Mouse (Mus musculus) spleen, postnatal 36 days (tissue): ENCODE measurements around the gene Sprr2a1.
"Not testable (repeated sequence)": the region's sequence is repeated elsewhere in the genome, so short reads cannot be mapped to it uniquely, and the experiment has no call there.

Experiments used
- DNase-seq, 2 experiments: peaks; one replicate each; pipeline ENCODE4 v3.0.0; 2022; ENCODE audit warnings: low spot score in 2 of 2, mixed read lengths in 1 of 2

Sprr2a1 gene

DNA sequence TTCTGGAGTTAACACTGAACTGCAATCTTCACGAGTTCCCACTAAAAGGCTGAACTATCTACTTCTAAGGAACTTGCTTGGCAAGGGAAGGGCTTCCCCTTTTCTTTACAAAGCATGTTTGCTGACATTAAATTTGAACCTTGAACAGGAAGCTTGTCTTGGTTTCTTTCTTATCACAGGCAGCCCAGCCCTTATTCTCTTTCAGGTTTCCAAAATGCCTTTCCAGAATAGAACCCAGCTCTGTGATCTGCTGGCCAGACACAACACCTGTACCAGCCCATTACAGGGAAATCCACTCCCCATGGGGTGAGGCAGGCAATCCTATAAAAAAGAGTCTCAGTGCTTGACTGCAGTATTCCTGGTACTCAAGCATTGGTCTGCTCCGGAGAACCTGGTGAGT lies at the start of gene Sprr2a1, which contains the start of gene Sprr2a2:
Sprr2a1 (plus strand) TSS at position 231 of the 400 bp plus-strand sequence.
Sprr2a2 (plus strand) TSS at position 352 of the 400 bp plus-strand sequence.
- DNase-seq, result not testable (repeated sequence)

DNA sequence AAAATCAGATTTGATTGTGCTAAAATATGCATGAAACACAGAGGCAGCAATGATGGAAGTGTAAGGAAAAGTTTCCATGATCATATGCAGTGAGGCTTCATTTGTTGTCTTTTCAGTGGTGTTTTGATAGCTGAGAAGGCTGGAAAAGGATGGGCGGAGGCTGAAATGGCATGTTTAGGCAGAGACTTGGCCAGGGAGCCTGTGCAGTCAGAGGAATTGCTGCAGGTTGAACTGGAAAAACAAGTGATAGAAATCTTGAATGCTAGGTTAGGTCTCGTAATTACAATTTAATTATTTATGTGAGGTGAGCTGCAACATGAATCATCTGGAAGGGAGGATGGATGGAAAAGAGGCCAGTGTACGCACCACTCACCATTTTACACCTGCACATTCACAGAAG lies 45.8 kb upstream of the Sprr2a1 start:
- no peak for DNase-seq

DNA sequence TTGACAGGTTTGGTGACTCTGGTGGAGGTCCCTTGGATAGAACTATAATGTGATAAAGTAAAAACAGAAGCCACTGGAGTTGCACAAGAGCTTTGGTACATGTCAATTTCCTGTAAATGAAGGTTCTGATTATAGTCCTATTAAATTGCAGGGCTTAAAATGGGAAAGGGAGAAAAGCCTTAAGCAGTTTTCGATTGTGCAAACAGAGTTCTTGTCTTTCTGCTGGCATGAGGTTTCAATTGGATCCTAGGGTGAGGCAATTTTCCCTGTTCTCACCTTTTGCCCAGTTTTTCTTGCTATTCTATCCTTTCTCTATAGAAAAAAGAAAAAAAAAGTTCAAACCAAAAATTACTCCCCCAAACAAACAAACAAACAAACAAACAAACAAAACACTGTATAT lies 38.7 kb upstream of the Sprr2a1 start:
- DNase-seq, result no peak

DNA sequence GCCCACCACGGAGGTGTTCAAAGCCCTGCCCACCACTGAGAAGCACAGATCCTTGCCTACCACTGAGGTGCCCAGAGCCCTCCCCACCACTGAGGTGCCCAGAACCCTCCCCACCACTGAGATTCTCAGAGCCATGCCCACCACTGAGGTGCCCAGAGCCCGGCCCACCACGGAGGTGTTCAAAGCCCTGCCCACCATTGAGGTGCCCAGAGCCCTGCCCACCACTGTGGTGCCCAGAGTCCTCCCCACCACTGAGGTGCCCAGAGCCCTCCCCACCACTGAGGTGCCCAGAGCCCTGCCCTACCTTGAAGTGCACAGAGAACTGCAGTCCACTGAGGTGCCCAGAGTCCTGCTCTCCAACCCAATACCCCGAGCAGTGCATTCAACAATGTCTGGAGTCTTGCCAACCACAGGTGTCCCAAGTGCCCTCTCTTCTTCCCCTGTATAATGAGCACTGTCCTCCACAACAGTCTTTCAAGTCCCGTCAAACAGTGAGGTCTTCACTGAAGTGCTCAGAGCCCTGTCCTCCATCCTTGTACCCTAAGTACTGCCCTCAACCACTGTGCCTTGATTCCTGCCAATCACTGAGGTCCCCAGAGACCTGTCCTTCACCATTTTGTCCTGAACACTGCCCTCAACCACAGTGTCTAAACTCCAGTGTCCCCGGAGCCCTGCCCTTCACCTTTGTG lies 19.9 kb upstream of the Sprr2a1 start:
- no peak for DNase-seq

DNA sequence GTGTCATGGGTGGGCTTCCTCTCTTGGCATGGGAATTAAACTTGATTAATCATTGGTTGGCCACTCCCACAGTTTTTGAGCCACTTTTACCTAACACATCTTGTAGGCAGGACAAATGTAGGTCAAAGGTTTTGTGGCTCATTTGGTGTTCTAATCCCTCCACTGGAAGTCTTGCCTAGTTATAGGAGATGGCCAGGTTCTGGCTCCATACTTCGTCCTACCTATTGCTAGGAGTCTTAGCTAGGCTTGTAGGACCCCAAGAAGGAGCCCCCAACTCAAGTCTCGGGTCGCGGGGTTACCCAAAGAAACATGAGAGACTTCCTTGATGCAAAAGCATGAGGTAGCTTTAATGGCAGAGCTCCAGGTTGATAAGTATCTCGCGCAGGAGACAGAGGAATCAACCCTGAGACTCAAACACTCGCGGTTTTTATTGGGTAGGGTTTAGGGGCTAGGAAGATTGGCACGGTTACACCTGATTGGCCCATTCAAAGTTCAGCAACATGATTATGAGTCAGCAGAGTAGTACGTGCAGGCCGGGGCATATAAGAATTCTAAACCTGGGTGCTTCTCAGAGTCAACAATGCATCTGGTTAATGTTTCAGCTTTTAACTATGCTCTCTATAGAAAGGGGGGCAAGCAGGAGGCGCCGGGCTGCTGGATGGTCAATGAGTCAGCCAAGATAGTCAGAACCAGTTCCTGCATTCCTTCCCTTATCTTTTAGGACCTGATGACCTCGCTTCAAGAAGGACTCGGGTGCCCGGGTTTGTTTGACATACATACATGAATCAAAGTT lies 4.3 kb upstream of the Sprr2a1 start:
- not testable (repeated sequence) for DNase-seq

DNA sequence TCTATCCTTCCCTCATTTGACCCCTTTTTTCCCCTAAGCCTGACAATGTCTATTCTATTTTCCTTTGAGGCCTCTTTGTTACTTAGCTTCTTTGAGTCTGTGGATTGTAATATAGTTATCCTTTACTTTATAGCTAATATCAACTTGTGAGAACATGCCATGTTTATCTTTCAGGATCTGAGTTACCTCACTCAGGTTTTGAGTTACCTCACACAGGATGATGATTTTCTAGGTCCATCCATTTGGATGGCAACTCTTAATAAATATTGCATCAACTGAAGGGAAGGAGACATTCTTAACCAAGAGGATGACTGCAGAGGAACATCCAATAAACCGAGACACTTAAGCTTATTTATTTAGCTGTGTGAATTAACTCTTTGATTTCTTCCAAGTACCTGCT lies 3.5 kb upstream of the Sprr2a1 start:
- DNase-seq, result not testable (repeated sequence)

DNA sequence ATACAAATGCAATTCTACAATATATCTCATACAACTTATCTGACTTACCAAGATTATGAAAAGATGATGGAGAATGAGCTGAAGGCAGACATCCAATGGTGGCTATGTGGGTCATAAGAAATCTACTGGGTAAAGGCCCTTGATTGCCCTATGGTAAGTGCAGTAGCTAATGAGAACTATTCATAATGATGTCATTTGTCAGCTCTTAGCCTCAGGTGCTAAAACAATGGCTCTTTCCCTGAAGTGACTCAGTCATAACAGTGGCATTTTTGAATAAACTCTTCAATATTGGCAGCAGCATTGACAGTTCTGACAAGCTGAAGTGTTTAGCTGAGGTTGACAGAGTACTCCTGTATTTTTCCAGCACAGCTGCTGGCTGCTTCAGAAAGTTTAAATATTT lies 1.9 kb upstream of the Sprr2a1 start:
- DNase-seq, result not testable (repeated sequence)

DNA sequence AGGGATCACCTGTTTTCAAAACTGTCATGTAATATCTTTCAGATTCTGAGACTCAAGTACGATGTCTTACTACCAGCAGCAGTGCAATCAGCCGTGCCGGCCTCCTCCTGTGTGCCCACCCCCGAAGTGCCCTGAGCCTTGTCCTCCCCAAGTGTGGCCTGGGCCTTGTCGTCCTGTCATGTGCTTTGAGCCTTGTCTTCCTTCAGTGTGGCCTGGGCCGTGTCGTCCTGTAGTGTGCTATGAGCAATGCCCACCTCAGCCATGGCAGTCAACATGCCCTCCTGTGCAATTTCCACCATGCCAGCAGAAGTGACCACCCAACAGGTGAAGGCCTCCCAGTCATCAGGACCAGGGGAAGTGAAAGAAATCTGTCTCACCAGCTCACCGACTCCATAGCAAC lies 3.4 kb downstream of the Sprr2a1 start:
- not testable (repeated sequence) for DNase-seq

DNA sequence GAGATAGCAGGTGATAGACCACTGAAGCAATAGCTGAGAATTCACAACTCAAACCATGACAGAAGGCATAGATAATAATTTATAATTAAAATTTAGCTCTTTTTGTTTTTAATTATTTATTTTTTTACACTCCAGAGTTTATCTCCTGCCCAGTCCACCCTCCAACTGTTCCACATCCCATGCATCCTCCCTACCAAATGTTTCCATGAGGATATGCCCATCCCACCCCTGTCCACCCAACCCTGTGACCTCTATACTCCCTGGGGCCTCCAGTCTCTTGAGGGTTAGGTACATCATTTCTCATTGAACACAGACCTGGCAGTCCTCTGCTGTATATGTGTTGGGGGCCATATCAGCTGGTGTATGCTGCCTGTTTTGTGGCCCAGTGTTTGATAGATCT lies 8.1 kb downstream of the Sprr2a1 start:
- not testable (repeated sequence) for DNase-seq

DNA sequence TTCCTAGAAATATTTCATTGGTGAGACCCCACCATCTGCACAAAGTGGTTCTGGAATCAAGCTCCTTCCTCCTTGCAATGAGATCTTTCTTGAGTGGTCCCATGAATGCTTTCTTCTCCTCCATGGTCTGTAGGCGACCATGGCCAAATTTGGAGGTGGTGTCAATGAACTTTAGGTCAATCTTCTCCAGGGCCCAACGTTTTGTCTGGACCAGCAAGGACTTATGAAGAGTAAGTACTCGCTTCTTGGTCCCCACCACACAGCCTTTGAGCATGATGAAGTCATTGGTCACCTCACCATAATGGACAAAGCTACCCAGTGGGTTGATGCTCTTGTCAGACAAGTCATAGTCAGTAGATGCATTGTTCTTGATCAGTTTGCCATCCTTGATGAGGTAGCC lies 11.8 kb downstream of the Sprr2a1 start:
- DNase-seq, result not testable (repeated sequence)

DNA sequence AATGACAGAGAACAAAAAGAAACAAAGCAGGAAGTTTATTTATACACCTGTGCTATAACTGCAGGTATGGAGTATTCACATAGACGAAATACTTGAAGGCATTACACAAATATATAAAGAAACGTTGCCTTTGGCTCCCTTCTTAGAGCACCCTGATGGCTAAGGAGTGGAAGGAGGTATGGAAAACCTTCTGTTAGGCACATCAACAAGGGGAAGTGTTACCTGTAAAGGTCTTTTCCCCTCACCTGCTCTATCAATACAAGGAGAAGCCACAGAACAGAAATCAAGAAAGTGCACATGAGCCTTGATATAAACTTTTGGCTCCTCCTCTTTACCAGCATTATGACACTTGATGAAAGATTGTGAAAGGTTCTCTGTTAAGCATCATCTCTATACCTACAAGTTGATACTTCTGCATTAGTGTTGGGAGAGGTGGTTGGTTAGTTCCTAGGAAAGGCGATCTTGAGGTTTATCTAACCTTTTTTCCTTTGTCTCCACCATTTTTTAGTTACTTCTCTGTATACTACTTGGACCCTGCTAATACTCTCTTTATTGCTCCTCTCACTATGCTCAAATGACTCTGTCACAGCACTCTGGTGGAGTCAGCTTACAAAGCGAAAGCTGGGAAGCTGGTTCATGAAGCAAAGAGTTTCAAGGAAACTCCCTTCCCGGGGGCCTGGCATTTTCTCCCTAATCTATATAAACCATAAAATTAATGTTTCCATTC lies 21.0 kb downstream of the Sprr2a1 start:
- not testable (repeated sequence) for DNase-seq

DNA sequence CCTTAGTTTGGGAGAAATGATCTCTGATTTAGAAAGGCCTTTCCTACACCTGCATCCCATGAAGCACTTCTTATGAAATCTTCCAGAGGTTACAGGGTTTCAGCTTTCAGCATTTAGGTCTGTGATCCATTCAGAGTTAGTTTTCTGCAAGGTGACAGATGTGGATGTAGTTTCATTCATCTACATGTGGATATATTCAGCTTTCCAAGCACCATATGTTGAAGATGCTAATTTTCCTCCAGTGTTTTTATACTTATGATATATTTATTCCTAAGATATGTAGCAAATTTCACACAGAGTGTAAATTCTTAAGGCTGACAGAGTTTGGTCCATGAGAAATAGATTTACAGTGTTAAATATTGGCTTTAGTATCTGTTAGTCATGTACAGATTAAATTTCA lies 23.1 kb downstream of the Sprr2a1 start:
- DNase-seq, result not testable (repeated sequence)

DNA sequence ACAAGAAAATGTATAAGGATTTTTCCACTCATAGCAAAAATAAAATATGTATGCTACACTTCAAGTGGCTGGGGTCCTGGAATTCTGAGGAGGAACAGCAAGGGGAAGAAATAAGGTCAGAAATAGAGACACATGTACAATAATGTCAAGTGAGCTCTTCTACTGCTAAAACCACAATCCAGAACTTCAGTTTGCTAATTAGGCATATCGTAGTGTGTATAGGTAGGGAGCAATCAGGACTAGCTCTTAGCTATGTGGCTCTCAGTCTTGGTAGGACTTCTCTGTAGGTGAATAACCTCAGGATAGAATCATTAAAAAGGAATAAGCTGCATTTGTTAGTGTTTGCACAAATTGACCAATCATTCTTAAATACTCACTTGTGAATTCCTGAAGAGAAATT lies 23.6 kb downstream of the Sprr2a1 start:
- DNase-seq, result not testable (repeated sequence)

DNA sequence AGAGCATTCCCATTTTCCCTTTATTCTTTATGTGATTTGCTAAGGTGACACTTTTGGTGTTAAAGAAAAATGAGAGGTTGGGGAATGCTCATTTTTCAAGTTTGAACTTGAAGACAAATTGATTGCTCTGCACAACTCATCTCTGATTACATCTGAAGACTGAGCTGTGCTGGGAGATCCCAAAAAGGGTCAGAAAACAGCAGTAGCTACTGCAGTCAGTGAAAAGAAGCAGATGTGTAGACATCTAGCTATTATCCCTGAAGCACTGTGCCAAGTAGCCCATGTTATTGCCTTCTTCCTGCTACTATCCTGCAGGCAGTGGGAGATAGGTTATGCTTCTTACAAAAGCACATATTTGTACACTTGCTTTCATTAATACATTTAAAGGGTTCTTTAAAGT lies 29.2 kb downstream of the Sprr2a1 start:
- DNase-seq, result not testable (repeated sequence)

DNA sequence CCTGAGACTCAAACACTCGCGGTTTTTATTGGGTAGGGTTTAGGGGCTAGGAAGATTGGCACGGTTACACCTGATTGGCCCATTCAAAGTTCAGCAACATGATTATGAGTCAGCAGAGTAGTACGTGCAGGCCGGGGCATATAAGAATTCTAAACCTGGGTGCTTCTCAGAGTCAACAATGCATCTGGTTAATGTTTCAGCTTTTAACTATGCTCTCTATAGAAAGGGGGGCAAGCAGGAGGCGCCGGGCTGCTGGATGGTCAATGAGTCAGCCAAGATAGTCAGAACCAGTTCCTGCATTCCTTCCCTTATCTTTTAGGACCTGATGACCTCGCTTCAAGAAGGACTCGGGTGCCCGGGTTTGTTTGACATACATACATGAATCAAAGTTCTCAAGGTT lies 30.6 kb downstream of the Sprr2a1 start:
- not testable (repeated sequence) for DNase-seq

DNA sequence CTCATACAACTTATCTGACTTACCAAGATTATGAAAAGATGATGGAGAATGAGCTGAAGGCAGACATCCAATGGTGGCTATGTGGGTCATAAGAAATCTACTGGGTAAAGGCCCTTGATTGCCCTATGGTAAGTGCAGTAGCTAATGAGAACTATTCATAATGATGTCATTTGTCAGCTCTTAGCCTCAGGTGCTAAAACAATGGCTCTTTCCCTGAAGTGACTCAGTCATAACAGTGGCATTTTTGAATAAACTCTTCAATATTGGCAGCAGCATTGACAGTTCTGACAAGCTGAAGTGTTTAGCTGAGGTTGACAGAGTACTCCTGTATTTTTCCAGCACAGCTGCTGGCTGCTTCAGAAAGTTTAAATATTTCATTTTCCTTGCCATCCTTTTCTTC lies 32.9 kb downstream of the Sprr2a1 start:
- DNase-seq, result not testable (repeated sequence)

DNA sequence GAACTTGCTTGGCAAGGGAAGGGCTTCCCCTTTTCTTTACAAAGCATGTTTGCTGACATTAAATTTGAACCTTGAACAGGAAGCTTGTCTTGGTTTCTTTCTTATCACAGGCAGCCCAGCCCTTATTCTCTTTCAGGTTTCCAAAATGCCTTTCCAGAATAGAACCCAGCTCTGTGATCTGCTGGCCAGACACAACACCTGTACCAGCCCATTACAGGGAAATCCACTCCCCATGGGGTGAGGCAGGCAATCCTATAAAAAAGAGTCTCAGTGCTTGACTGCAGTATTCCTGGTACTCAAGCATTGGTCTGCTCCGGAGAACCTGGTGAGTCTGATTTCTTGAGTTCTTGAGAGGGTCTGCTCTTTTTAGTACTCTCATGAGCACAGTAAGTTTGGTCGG lies 34.9 kb downstream of the Sprr2a1 start:
- not testable (repeated sequence) for DNase-seq

DNA sequence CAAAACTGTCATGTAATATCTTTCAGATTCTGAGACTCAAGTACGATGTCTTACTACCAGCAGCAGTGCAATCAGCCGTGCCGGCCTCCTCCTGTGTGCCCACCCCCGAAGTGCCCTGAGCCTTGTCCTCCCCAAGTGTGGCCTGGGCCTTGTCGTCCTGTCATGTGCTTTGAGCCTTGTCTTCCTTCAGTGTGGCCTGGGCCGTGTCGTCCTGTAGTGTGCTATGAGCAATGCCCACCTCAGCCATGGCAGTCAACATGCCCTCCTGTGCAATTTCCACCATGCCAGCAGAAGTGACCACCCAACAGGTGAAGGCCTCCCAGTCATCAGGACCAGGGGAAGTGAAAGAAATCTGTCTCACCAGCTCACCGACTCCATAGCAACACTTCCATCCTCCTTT lies 38.3 kb downstream of the Sprr2a1 start:
- not testable (repeated sequence) for DNase-seq

DNA sequence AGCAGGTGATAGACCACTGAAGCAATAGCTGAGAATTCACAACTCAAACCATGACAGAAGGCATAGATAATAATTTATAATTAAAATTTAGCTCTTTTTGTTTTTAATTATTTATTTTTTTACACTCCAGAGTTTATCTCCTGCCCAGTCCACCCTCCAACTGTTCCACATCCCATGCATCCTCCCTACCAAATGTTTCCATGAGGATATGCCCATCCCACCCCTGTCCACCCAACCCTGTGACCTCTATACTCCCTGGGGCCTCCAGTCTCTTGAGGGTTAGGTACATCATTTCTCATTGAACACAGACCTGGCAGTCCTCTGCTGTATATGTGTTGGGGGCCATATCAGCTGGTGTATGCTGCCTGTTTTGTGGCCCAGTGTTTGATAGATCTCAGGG lies 42.9 kb downstream of the Sprr2a1 start:
- DNase-seq, result not testable (repeated sequence)

DNA sequence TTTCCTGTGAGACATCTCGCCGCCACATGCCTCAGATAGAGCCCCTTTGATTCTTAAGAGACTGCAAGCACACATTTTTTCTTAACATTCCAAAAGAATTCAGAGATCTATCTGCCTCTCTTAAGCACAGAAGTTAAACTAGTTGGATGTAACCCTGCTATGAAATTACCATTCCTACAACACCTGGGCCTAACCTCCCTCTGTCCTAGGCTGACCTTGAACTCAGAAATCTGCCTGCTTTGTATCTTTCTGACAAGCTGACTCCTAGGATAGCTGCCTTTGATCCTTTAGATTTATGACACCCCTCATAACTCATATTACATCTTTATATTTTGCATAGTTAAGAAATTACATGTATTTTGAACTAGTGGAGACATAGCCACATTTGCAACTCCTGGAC lies 47.9 kb downstream of the Sprr2a1 start:
- DNase-seq, result not testable (repeated sequence)
